Mouse (Mus musculus): ENCODE data around the gene Ccdc142. TPM values are rescaled to one million over a fixed set of nuclear protein-coding genes. Genes with fewer than 3 reads are reported as not detected.

Ccdc142 gene
- polyA plus RNA-seq, 1 experiment from 2014 or later, result 7.0 TPM

DNA sequence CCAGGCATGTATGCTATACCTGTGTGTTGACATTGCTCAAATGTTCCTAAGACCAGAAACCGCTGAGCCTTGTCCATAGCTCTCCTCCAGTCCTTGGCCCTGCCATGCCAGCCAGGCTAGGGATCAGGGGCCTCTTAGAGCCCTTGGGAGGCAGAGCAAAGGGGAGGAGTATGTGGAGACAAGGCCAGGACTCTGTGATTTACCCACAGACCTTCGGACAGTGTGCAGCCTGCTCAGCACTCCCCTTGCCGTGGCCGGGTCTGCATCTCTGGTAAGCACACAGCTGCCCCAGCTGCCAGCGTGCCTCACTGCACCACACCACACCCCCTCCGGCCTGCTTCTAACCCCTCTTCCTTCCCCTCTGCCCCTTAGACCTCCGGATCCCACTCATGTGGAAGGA lies 45.9 kb downstream of the Ccdc142 start:
- 44% methylated on average over 7 of the region's 7 CpGs for WGBS
- ATAC-seq (ENCODE audit: low FRiP score), result no peak
- Histone ChIP-seq H3K4me3 (replicated peaks) (no peak overlapping the region), H3K27ac (replicated peaks) (no peak overlapping the region), H3K4me2 (no peak overlapping the region), H3K36me3 (peaks cover 9% of the 10 kb centered on the region; the same call in 1 of the 2 replicates), H3K27me3 (replicated peaks) (no peaks in the 10 kb centered on the region), H3K9me3 (replicated peaks) (no peaks in the 10 kb centered on the region), H3K9ac (replicated peaks) (no peak overlapping the region), H3K4me1 (peaks cover 9% of the 10 kb centered on the region)

DNA sequence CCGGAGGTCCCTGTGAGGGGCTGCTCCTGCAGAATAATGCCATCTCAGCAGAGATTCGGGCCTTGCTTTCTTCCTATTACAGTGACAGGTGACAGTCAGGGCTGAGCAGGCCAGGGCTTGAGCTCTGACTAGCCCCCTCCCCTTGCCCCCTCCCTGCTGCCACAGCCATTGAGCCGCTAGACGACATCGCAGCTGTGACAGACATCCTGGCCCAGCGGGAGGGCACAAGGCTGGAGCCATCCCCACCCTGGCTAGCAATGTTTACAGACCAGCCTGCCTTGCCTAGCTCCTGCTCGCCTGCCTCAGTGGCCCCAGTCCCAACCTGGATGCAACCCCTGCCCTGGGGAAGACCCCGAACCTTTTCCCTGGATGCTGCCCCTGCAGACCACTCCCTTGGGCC lies 50.3 kb downstream of the Ccdc142 start:
- no peak for ATAC-seq (ENCODE audit: low FRiP score)
- H3K4me2 ChIP-seq, result no peak overlapping the region
- no peaks in the 10 kb centered on the region for H3K9me3 ChIP-seq (replicated peaks)
- peaks cover 19% of the 10 kb centered on the region for H3K36me3 ChIP-seq
- no peak overlapping the region for H3K27ac ChIP-seq (replicated peaks)
- H3K4me1 ChIP-seq, result peaks cover 19% of the 10 kb centered on the region
- no peak overlapping the region for H3K4me3 ChIP-seq (replicated peaks)
- no peak overlapping the region for H3K9ac ChIP-seq (replicated peaks)
- WGBS, result 34% methylated on average over 8 of the region's 8 CpGs
- no peaks in the 10 kb centered on the region for H3K27me3 ChIP-seq (replicated peaks)

DNA sequence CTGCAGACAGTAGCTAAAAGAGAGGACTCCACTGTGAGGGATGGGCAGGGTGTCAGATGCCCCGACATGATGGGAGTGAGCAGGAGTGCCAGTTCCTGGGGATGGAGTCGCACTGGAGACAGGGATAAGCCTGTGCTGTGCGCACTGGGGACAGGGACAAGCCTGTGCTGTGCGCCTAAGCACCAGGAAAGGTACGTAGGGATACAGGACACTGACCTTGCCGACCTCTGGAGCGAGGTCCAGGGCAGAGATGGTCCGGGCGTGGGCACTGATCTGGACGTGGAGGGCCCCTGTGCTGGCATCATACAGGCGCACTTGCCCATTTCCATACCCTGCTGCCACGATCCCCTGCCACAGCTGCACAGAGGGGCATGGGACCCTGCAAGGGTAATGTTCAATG lies 51.6 kb downstream of the Ccdc142 start:
- H3K4me3 ChIP-seq (replicated peaks), result no peak overlapping the region
- no peak overlapping the region for H3K9ac ChIP-seq (replicated peaks)
- H3K36me3 ChIP-seq, result peaks cover 17% of the 10 kb centered on the region
- ATAC-seq (ENCODE audit: low FRiP score), result no peak
- H3K27ac ChIP-seq (replicated peaks), result no peak overlapping the region
- 91% methylated on average over 12 of the region's 12 CpGs for WGBS
- H3K9me3 ChIP-seq (replicated peaks), result no peaks in the 10 kb centered on the region
- no peak overlapping the region for H3K4me2 ChIP-seq
- peaks cover 22% of the 10 kb centered on the region for H3K4me1 ChIP-seq
- no peaks in the 10 kb centered on the region for H3K27me3 ChIP-seq (replicated peaks)

DNA sequence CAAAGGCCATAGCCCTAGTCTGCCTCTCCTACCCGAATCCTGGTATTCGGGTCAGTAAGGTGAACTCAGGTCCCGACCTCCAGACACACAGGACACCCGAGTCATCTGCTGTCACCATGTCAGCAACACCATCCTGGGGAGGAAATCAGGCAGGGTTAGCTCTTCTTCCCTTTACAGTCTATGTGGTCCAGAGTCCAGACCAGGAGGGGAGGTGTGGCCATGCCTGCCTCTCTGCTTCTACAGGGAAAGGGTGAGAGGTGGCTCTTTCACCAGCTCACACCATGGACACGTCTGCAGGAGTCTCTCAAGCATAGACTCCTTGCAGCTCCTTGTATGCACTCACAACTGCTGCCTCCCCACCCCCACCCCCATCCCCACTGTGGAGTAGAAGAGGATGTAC lies 52.1 kb downstream of the Ccdc142 start:
- Histone ChIP-seq H3K27ac (replicated peaks) (no peak overlapping the region), H3K4me1 (peaks cover 22% of the 10 kb centered on the region), H3K9ac (replicated peaks) (no peak overlapping the region), H3K9me3 (replicated peaks) (no peaks in the 10 kb centered on the region), H3K27me3 (replicated peaks) (no peaks in the 10 kb centered on the region), H3K4me2 (no peak overlapping the region), H3K4me3 (replicated peaks) (no peak overlapping the region), H3K36me3 (peaks cover 17% of the 10 kb centered on the region)
- WGBS, result 80% methylated on average over 5 of the region's 5 CpGs
- ATAC-seq (ENCODE audit: low FRiP score), result no peak

DNA sequence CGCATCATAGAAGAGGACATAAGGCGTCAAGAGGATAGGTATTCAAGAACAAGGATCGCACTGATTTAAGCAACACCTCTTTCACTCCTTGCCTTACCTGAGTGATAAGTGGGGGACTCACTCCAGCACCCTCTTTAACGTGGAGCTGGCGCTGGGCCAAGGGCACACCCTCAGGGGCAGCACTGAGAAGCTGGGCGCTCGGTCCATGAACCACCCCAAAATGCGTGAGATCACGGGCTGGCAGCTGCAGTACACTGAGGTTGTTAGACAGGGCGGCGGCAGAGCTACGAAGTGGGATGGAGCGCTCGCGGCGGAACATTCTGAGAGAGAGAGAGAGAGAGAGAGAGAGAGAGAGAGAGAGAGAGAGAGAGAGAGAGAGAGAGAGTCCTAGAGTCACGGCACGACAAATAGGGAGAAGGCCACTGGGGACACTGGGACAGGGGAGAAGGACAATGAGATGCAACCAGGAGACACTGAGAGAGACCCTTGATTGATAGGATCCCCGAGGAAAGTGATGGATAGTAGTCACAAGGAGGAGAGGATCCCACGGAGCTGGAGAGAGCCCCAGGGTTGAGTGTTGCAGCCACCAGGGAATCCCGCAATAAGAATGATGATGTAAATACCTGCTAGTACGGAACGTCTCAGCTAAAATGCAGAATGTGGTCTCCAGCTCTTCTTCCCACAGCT lies 54.3 kb downstream of the Ccdc142 start:
- peak overlapping the region; percentile 41 for H3K27ac ChIP-seq (replicated peaks)
- peak overlapping the region; percentile 62 for H3K4me3 ChIP-seq (replicated peaks)
- peak overlapping the region; percentile 85 for H3K4me2 ChIP-seq
- peaks cover 22% of the 10 kb centered on the region for H3K4me1 ChIP-seq
- H3K36me3 ChIP-seq, result peaks cover 14% of the 10 kb centered on the region
- peaks cover 8% of the 10 kb centered on the region for H3K27me3 ChIP-seq (replicated peaks)
- H3K9me3 ChIP-seq (replicated peaks), result no peaks in the 10 kb centered on the region
- WGBS, result 8% methylated on average over 23 of the region's 23 CpGs
- H3K9ac ChIP-seq (replicated peaks), result peak overlapping the region; percentile 61
- peak; percentile 22 for ATAC-seq (ENCODE audit: low FRiP score)

DNA sequence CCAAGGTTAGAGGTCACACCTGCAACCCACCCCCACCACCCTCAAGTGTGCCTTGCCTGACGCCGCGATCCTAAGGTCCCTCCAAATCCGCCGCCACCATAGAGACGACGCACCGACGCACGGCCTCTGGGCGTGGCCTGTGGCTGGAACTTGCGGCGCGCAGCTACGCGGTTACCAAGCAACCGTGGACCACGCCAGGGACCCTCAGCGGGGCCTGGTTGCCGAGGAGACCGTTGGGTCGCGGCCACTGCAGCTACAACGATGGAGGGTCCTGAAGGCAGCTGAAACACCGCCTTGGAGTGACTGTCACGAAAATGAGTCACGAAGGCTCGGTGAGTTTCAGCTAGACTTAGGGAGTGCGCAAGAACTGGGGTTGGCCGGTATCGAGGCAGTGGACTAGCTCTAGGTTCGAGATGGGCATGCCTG lies 54.9 kb downstream of the Ccdc142 start, which contains the start of the genes Wdr54 and 1700003E16Rik:
Wdr54 (minus strand) TSS at position 139 of the 426 bp plus-strand sequence.
1700003E16Rik (plus strand) TSS at position 146 of the 426 bp plus-strand sequence.
- Histone ChIP-seq H3K4me3 (replicated peaks) (peak within 1 kb of the TSS; percentile 62), H3K4me2 (peak within 1 kb of the TSS; percentile 85), H3K9me3 (replicated peaks) (no peaks in the 10 kb centered on the region), H3K27ac (replicated peaks) (peak within 1 kb of the TSS; percentile 41), H3K9ac (replicated peaks) (peak within 1 kb of the TSS; percentile 61), H3K36me3 (peaks cover 14% of the 10 kb centered on the region), H3K27me3 (replicated peaks) (peaks cover 14% of the 10 kb centered on the region), H3K4me1 (peaks cover 22% of the 10 kb centered on the region)
- WGBS, result under 1% methylated on average over 32 of the region's 32 CpGs
- ATAC-seq (ENCODE audit: low FRiP score), result peak; percentile 93

MicroRNA genes within 50 kb of the gene (microRNA counts, 519-probe panel; counts per million panel counts)
- 1,400 counts per million, percentile 12 among the panel's probes with 10 or more counts for microRNA mmu-miR-3470a+mmu-miR-3470b

Small RNAs within 50 kb of the gene (microRNA-seq; reads per million reads assigned to microRNA genes)
- not detected for gene Mir3470a

Other genes with a start within 250 kb of the Ccdc142 start
- gene Sema4f, start 161.8 kb upstream of the Ccdc142 start, polyA plus RNA-seq (2015; fragmentation: Nextera tagmentation; extraction: Ambion mirVana), result 24.3 and 26.1 TPM in 2 replicates
- 0.20 TPM in 1 of 2 replicates, not detected in the other for gene M1ap, start 154.7 kb upstream of the Ccdc142 start, polyA plus RNA-seq (2015; fragmentation: Nextera tagmentation; extraction: Ambion mirVana)
- 2.4 and 6.8 TPM in 2 replicates for gene Dok1, start 68.1 kb upstream of the Ccdc142 start, polyA plus RNA-seq (2015; fragmentation: Nextera tagmentation; extraction: Ambion mirVana)
- 7.6 and 8.6 TPM in 2 replicates for gene Loxl3, start 67.4 kb upstream of the Ccdc142 start, polyA plus RNA-seq (2015; fragmentation: Nextera tagmentation; extraction: Ambion mirVana)
- gene Aup1, start 47.1 kb upstream of the Ccdc142 start, polyA plus RNA-seq (2015; fragmentation: Nextera tagmentation; extraction: Ambion mirVana), result 182 and 185 TPM in 2 replicates
- gene Htra2, start 46.3 kb upstream of the Ccdc142 start, polyA plus RNA-seq (2015; fragmentation: Nextera tagmentation; extraction: Ambion mirVana), result 80.8 and 83.1 TPM in 2 replicates
- gene Dqx1, start 43.8 kb upstream of the Ccdc142 start, polyA plus RNA-seq (2015; fragmentation: Nextera tagmentation; extraction: Ambion mirVana), result 0.45 and 1.7 TPM in 2 replicates
- 2.6 and 4.7 TPM in 2 replicates for gene Tlx2, start 31.3 kb upstream of the Ccdc142 start, polyA plus RNA-seq (2015; fragmentation: Nextera tagmentation; extraction: Ambion mirVana)
- gene Pcgf1, start 23.7 kb upstream of the Ccdc142 start, polyA plus RNA-seq (2015; fragmentation: Nextera tagmentation; extraction: Ambion mirVana), result 45.4 and 50.8 TPM in 2 replicates
- 0.24 and 0.32 TPM in 2 replicates for gene Lbx2, start 15.2 kb upstream of the Ccdc142 start, polyA plus RNA-seq (2015; fragmentation: Nextera tagmentation; extraction: Ambion mirVana)
- 4.8 and 7.6 TPM in 2 replicates for gene Gm42688, start within 50 bp of the Ccdc142 start, polyA plus RNA-seq (2015; fragmentation: Nextera tagmentation; extraction: Ambion mirVana)
- 121 and 123 TPM in 2 replicates for gene Mrpl53, start 7.4 kb downstream of the Ccdc142 start, polyA plus RNA-seq (2015; fragmentation: Nextera tagmentation; extraction: Ambion mirVana)
- gene Mogs, start 13.9 kb downstream of the Ccdc142 start, polyA plus RNA-seq (2015; fragmentation: Nextera tagmentation; extraction: Ambion mirVana), result 26.1 and 31.3 TPM in 2 replicates
- 146 and 155 TPM in 2 replicates for gene Wbp1, start 20.0 kb downstream of the Ccdc142 start, polyA plus RNA-seq (2015; fragmentation: Nextera tagmentation; extraction: Ambion mirVana)
- 12.0 and 12.3 TPM in 2 replicates for gene Ino80b, start 23.8 kb downstream of the Ccdc142 start, polyA plus RNA-seq (2015; fragmentation: Nextera tagmentation; extraction: Ambion mirVana)
- 17.1 and 23.7 TPM in 2 replicates for gene Rtkn, start 33.9 kb downstream of the Ccdc142 start, polyA plus RNA-seq (2015; fragmentation: Nextera tagmentation; extraction: Ambion mirVana)
- gene Wdr54, start 54.8 kb downstream of the Ccdc142 start, polyA plus RNA-seq (2015; fragmentation: Nextera tagmentation; extraction: Ambion mirVana), result 14.7 and 18.6 TPM in 2 replicates
- 7.9 and 8.2 TPM in 2 replicates for gene 1700003E16Rik, start 54.8 kb downstream of the Ccdc142 start, polyA plus RNA-seq (2015; fragmentation: Nextera tagmentation; extraction: Ambion mirVana)
- gene Dctn1, start 64.3 kb downstream of the Ccdc142 start, polyA plus RNA-seq (2015; fragmentation: Nextera tagmentation; extraction: Ambion mirVana), result 149 and 153 TPM in 2 replicates
- gene Slc4a5, start 118.2 kb downstream of the Ccdc142 start, polyA plus RNA-seq (2015; fragmentation: Nextera tagmentation; extraction: Ambion mirVana), result 0.27 and 0.57 TPM in 2 replicates
- gene Mthfd2, start 224.3 kb downstream of the Ccdc142 start, polyA plus RNA-seq (2015; fragmentation: Nextera tagmentation; extraction: Ambion mirVana), result 30.9 and 34.7 TPM in 2 replicates
- gene Mob1a, start 224.4 kb downstream of the Ccdc142 start, polyA plus RNA-seq (2015; fragmentation: Nextera tagmentation; extraction: Ambion mirVana), result 20.2 and 31.3 TPM in 2 replicates
- gene Bola3, start 247.5 kb downstream of the Ccdc142 start, polyA plus RNA-seq (2015; fragmentation: Nextera tagmentation; extraction: Ambion mirVana), result 60.1 and 73.0 TPM in 2 replicates